Mouse (Mus musculus) embryo, embryonic 9.5 days (tissue): ENCODE results near the gene 4930595D18Rik.

Experiments
- DNase-seq: peaks from one replicate; pipeline ENCODE4 v3.0.0-alpha.2; 2017; ENCODE audit errors: extremely low spot score

4930595D18Rik gene

GRCm38 (mm10) chr12:111137079-111137478 is 47.2 kb downstream of the 4930595D18Rik start:
- DNase-seq = no peak

- DNase-seq = no peak
These were observed 48.3 kb downstream of the 4930595D18Rik start for GRCm38 (mm10) chr12:111135953-111136352.

- DNase-seq = no peak
These were observed 49.2 kb downstream of the 4930595D18Rik start for GRCm38 (mm10) chr12:111134791-111135733.

GRCm38 (mm10) chr12:111134169-111134568 is 50.1 kb downstream of the 4930595D18Rik start:
- DNase-seq = no peak

- DNase-seq = no peak
These were observed 58.6 kb downstream of the 4930595D18Rik start for GRCm38 (mm10) chr12:111125666-111126065.

- DNase-seq = no peak
These were observed 59.6 kb downstream of the 4930595D18Rik start for GRCm38 (mm10) chr12:111124601-111125260.

- no peak for DNase-seq
These were observed 61.9 kb downstream of the 4930595D18Rik start for GRCm38 (mm10) chr12:111122332-111122852.

- no peak for DNase-seq
These were observed 63.2 kb downstream of the 4930595D18Rik start for GRCm38 (mm10) chr12:111120976-111121645.

GRCm38 (mm10) chr12:111119506-111120085 is 64.7 kb downstream of the 4930595D18Rik start:
- no peak for DNase-seq

GRCm38 (mm10) chr12:111114593-111114992 is 69.7 kb downstream of the 4930595D18Rik start:
- DNase-seq = no peak

GRCm38 (mm10) chr12:111111176-111111575 is 73.1 kb downstream of the 4930595D18Rik start:
- no peak for DNase-seq
